Mouse (Mus musculus) heart, postnatal 36 days (tissue): ENCODE measurements around the gene Cnot6. TPM values are rescaled to one million over a fixed set of nuclear protein-coding genes. Genes with fewer than 3 reads are reported as not detected.

ENCODE experiments used
- DNase-seq, 2 experiments: peaks; one replicate each; pipeline ENCODE4 v3.0.0; 2021 to 2022
- intact Hi-C: fragments of 180-260 bp; cut with DNase I; formaldehyde crosslinking; loops from one replicate; pipeline ENCODE4 v1.15.1; 2025
- total RNA-seq, 2 experiments: library from RNA; stranded (reverse); gene quantifications; 2 replicates each; pipeline ENCODE4 v1.2.3; 2021

Cnot6 gene
- total RNA-seq, 2 experiments from 2014 or later, result 20.4 to 21.3 TPM

DNA sequence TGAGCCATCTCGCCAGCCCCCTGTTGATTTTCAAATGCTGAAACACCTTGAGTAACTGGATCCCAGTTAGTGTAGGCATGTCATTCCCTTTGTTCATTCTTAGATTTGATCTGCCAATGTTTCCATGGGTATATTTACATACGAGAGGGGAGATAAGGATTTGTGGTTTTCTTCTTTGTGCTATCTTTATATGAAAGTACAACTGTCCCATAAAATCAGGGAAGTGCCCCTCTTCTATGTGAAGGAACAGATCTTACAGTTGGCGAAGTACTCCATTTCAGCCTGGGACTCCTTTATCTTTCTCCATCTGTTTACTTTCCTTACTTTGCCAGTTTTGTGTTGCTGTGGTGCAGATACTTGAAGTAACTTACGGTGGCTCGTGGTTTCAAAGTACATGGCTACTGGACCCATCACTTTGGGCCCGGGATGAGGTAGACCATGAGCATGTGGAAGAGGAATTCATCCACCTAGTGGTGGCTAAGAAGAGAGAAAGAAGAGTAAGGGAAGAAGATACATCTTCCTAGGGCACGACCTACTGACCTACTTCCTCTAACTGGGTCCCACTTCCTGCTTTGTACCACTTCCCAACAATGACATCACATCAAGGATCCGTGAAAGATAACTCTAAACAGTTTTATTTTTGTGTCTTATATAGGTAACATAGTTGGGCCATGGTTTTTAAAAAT, 7.1 kb upstream of the Cnot6 start:
- no peak for DNase-seq
- intact Hi-C loops, result no loop called here

- peak; percentile 28 to 44 for DNase-seq
- intact Hi-C loops, result loop anchor here (2.0 to 5.0 kb wide), 3 partner anchors 61 to 499 kb away; partner anchors contain the start of genes Mapk9, Mgat4b and Sqstm1
Observed at GRCm38 (mm10) chr11:49713336-49714334, 1.1 kb upstream of the Cnot6 start.

- peak in 1 of 2 experiments; percentile 36 for DNase-seq
- intact Hi-C loops, result loop anchor here (2.0 to 5.0 kb wide), 3 partner anchors 59 to 500 kb away; partner anchors contain the start of genes Mapk9, Mgat4b and Sqstm1
Observed at GRCm38 (mm10) chr11:49711981-49712554, 455 bp downstream of the Cnot6 start.

- intact Hi-C loops, result loop anchor here (5.0 kb wide), 2 partner anchors 137 to 502 kb away; partner anchors contain the start of genes Mapk9, Mgat4b and Sqstm1
Observed at GRCm38 (mm10) chr11:49710664-49711063, 1.9 kb downstream of the Cnot6 start.

DNA sequence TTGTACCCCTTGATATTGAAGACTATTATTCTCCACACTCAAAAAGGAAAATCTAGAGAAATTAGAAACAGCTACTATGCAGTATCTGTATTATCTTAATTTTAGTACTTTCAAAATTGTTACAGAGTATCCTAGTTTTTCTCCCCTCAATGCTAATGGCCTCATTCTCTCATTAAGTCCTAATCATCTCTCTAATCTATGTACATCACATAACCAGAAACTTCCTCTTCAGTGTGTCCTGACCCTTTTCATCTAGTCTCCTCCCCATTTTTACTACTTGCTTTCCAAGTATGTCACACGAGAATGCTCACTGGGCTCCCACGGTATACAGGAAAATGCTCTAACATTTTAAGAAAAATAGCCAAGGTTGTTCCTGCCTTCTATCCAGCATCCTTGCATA, 4.7 kb downstream of the Cnot6 start:
- DNase-seq, result no peak
- intact Hi-C loops, result no loop called here

More at GRCm38 (mm10) chr11:49710664-49711063, 1.9 kb downstream of the Cnot6 start:
- DNase-seq, result no peak

DNA sequence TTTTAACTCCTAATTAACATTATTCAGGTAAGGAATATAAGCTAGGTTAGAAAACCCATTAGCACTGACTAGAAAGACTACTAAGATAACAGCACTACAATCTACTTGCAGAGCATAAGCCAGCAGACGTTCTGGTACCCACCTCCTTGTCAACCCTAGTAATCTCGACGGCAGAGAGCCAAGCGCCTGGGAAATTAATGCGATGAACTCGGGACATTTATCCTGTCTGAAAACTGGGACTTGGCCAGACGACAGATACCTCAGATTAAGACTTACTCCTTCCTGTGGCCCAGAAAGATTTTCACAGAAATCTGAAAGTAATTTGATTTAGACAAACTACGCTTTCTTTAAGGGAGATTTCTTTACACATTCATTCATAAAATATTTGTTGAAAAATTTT, 7.7 kb downstream of the Cnot6 start:
- intact Hi-C loops, result no loop called here
- no peak for DNase-seq

- DNase-seq, result no peak
Observed at GRCm38 (mm10) chr11:49702014-49702413, 10.5 kb downstream of the Cnot6 start.

GRCm38 (mm10) chr11:49699079-49699478, 13.4 kb downstream of the Cnot6 start:
- DNase-seq, result no peak
- intact Hi-C loops, result no loop called here

More at GRCm38 (mm10) chr11:49702014-49702413, 10.5 kb downstream of the Cnot6 start:
- intact Hi-C loops, result no loop called here

- intact Hi-C loops, result no loop called here
- no peak for DNase-seq
Observed at GRCm38 (mm10) chr11:49697779-49698178, 14.7 kb downstream of the Cnot6 start.

- intact Hi-C loops, result no loop called here
- DNase-seq, result no peak
Observed at GRCm38 (mm10) chr11:49696472-49696871, 16.1 kb downstream of the Cnot6 start.

DNA sequence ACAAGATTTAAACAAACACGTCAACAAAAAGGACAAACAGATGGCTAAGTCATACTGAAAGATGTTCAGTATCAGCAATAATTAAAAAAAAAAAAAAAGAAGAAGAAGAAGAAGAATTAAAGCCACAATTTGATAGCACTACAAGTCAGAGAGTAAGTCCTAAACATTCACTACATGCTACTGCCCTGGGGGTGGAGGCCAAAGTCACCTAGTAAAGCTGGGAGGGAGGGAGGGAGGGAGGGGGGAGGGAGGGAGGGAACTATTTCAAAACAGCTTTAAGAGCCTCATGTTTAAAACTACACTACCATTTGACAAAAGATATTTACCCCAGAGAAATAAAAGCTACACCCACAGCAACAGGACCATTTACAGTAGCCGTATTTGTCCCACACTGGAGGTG, 16.8 kb downstream of the Cnot6 start:
- intact Hi-C loops, result no loop called here
- DNase-seq, result no peak

DNA sequence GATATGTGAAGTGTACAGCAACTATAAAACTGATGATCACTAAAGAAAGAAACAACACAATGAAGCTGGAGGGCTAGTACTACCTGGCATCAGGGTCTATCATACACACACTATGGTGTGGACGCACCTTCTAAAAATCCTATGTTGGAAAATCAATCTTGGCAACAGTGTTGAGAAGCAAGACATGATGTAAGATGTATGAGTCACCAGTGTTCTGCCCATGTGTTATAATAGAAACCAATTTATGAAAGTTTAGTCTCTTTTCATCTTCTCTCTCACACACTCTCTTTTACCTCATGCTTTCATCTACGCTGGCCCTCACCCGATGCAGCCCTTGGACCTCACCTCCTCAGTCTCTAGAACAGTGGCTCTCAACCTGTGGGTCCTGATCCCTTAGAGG, 17.5 kb downstream of the Cnot6 start:
- DNase-seq, result no peak

GRCm38 (mm10) chr11:49684237-49684973, 28.1 kb downstream of the Cnot6 start:
- DNase-seq, result no peak

More for the DNA sequence above, 17.5 kb downstream of the Cnot6 start:
- intact Hi-C loops, result no loop called here

GRCm38 (mm10) chr11:49673433-49673832, 39.1 kb downstream of the Cnot6 start:
- intact Hi-C loops, result no loop called here
- no peak for DNase-seq

More at GRCm38 (mm10) chr11:49684237-49684973, 28.1 kb downstream of the Cnot6 start:
- intact Hi-C loops, result no loop called here

- intact Hi-C loops, result no loop called here
- DNase-seq, result no peak
Observed at GRCm38 (mm10) chr11:49665462-49665861, 47.1 kb downstream of the Cnot6 start.

GRCm38 (mm10) chr11:49664262-49665140, 48.0 kb downstream of the Cnot6 start:
- intact Hi-C loops, result no loop called here
- no peak for DNase-seq

- intact Hi-C loops, result no loop called here
Observed at GRCm38 (mm10) chr11:49663310-49663709, 49.2 kb downstream of the Cnot6 start, which contains the start of gene Scgb3a1. Gene Scgb3a1 (plus strand): TSS chr11:49663610.

DNA sequence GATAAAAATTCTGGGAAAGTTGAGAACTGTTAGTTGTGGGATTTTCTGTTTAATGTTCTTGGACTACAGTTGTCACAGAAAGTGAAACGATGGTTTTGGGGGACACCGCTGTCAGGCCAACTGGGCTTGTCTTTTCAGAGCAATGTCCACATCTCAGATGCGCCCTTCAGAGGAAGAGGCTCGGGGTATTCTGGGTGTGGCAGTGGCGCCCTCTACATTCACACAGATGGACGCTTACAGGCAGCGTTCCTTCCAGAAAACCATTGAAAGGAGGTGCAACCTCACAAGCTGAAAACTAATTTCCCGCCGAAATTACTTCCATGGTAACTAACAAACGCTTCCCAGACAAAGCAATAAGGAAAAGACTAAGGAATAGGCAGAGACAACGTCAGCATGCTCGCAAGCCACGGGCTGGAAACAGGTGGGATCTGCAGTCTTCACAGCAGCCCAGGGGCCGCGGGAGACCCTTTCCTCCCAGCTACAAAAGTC, 50.2 kb downstream of the Cnot6 start:
- intact Hi-C loops, result no loop called here

More at GRCm38 (mm10) chr11:49663310-49663709, 49.2 kb downstream of the Cnot6 start, which contains the start of gene Scgb3a1:
- DNase-seq, result no peak

GRCm38 (mm10) chr11:49659470-49659799, 53.1 kb downstream of the Cnot6 start:
- intact Hi-C loops, result no loop called here
- DNase-seq, result no peak

More for the DNA sequence above, 50.2 kb downstream of the Cnot6 start:
- DNase-seq, result no peak
